Mouse (Mus musculus): ENCODE measurements around the gene Syt17.

The Syt17 gene

DNA sequence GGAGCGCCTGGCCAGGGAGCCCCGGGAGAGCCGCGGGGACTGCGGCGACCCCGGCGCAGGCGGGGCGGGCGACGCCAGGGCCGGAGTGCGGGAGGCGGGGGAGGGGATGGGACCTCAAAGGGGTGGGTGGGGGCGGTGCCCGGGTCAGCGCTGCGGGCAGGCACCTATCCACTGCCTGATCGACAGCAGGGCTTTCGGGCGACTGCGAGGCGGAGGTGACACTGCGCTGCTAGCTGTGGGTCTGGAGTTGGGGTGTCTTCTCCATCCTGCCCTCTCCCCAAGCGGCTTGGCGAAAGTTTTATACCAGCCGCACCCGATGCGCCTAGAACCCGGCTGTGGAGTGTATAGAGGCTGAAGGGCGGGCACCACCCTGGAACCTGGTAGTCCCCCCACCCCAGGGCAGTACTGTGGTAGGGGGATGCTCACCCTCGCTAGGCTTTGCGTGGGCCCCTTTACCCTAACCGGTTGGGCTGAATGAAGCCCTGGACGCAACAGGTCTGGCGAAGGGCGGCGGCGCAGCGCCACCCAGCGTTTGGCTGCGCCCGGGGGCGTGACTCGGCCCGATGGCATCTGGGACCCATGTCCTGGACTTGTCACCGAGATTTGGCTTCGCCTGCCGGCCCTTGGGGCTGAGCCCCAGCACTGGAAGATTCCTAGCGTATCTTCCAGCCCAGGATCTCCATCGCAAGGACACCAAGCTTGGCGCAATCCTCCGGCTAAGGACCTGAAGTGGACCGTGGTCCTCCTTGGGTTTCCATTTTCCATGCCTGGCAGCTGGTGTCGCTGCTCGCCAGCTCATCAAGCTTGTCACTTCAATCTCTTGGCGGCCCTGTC, at the start of gene Syt17:
TSS of gene Syt17 (minus strand) at position 89 of the 834 bp plus-strand sequence.
- peak in 1 of 2 experiments; percentile 53 for DNase-seq (ENCODE audit: low spot score in 2 of 2)

DNA sequence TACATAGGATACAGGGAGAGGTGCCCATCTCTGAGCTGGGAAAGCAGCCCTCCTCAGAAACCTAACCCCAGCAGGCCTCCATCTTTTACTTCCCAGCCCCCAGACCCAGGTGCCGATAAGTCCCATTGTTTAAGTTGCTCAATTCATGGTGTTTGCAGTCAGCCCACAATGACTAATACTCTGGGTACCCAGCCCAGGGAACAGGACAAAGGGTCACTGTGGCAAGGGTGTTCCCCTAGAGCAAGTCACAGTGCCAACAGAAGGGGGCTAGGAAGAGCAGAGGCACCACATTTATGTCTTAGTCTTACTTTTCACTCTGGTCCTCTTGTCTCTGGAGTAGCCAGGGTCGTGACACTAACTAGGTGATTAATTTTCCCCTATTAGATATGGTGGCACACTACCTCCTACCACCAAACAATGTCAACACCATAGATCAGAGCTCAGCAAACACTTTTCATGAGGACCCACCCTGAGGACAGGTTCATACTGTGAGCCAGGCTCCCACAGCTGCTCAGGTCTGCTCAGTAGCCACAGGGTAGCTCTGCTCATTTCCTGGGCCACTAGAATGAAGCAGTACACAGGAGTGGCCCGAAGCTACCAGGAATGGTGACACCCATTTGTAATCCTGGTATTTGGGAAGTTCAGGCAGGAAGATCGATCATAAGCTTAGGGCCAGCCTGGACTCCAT, 47.0 kb upstream of the Syt17 start:
- no peak for DNase-seq (ENCODE audit: low spot score in 2 of 2)

DNA sequence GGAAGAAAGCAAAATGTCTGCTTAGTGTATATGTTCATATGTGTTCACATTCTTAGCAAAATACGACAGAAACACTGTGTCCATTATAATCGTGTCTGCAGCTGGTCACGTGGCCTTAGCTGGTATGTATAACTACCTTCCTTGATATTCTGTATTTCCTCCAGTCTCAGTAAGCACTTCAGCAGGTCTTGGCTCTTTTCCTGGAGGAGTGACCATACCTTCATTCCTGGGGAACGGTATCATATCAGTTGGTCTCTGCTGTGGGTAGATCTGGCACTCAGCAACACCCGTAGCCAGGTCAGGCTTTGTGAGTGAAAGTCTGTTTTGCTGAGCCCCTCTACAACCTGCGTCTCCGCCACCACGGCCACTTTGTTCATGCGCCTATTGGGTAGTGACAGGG, 45.9 kb upstream of the Syt17 start:
- DNase-seq (ENCODE audit: low spot score in 2 of 2) = no peak

DNA sequence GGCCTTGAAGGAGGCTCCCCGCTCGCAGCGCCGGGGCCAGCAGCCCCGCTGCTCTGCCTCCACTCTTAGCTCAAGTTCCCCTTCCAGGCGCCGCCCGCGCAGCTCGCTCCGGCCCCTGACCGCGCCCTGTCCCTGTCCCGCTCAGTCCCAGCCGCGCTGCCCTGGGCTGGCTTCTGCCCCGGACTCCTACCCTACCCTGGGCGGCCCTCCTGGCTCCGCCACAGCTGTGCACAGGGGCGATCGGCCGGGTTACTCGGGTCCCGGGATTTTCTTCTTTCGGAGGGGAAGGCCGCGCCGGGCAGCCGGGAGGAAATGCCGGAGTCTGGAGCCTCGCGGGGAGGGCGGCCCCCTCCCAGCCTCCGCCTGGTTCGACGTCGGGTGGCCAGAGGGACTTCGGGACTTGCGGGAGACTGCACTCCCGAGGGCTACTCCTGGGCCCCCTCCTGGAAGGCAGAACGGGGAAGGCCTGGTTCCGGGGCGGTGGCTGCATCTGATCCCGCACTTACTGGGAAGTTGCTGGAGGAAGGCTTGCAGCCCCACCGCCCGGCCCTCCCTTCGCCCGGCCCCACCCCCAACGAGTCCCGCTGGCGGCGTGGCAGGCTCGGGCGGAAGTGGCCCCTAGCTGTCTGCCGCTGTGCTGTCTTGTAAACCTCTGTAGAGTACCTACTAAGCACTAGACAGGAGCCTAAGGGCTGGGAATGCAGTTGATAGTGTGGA, 43.6 kb upstream of the Syt17 start, which contains the start of gene Itpripl2:
TSS of gene Itpripl2 (minus strand) at position 545 of the 717 bp plus-strand sequence.
- DNase-seq (ENCODE audit: low spot score in 2 of 2) = peak in 1 of 2 experiments; percentile 16

DNA sequence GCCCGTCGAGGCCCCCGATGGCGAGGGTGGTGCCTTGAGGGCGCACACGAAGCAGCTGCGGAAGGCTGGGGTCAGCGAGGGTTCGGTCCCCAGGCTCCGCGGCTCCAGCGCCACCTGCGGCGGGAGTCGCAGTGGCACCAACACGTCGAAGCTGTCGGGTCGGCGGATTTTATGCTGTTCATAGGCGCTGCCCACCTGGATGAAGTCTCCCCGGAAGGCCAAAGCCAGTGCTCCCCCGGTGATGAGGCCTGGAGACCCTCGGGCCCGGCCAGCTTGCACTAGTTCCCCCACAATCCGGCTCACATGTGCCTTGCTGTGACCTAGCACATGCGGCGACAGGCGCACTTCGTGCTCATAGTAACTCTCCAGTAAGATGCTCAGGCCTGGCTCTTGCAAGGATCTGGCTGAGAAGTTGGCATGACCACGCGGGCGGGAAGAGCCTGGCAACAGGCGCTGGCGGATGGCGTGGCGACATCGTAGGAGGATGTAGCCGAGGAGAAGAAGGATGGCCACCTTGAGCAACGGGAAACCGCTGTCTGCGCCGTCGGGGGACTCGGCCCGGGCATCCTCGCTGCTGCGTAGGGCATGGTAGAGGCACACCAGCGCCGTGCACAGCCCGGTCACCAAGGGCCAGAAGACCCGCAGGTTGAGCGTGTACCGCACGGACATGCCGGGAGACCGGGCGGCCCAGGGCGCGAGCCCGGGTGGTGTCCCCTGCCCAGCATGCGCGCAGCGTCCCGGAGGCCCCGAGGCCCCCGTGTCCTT, 42.8 kb upstream of the Syt17 start:
- DNase-seq (ENCODE audit: low spot score in 2 of 2) = peak in 1 of 2 experiments; percentile 14

DNA sequence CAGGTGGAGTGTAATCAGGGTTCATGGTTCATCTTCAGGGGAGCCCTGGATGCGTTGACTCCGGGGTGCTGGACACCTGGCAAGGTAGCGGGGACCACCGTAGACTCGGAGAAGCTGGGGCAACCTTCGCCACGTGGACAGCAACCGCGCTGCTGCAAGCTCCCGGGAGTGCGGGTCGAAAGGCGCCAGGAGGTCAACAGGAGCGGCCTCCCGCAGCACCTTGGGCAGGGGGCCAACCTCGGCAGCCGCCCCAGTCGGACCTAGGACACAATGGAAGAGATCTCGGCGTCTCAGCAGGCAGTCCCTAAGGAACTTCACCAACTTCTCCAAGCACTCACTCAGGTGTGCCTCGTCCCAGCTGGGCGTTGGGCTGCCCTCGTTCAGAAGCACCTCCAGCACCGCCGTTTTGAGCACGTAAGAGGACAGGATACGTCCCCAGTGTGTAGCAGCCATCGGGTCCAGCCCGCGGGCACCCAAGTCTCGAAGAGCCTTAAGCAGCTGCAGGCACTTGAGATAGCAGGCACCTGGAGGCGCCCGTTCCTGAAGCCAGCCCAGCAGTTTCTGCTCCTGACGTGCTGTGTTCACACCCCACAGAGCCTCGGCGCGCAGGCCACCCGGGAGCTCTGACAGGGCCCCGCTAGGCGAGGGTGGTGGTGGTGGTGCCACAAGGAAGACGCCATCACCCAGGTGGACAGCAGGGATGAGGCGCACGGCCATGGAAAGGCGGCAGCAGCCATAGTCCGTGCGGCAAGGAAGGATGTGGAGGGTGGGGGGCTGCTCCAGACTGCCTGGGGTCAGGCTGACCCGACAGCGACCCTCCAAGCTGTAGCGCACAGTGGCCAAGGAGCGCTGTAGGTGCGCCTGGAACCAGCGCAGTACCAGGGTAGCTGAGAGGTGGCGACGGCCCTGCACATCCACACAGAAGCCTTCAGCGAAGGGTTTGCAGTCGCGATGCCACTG, 42.0 kb upstream of the Syt17 start:
- no peak for DNase-seq (ENCODE audit: low spot score in 2 of 2)

DNA sequence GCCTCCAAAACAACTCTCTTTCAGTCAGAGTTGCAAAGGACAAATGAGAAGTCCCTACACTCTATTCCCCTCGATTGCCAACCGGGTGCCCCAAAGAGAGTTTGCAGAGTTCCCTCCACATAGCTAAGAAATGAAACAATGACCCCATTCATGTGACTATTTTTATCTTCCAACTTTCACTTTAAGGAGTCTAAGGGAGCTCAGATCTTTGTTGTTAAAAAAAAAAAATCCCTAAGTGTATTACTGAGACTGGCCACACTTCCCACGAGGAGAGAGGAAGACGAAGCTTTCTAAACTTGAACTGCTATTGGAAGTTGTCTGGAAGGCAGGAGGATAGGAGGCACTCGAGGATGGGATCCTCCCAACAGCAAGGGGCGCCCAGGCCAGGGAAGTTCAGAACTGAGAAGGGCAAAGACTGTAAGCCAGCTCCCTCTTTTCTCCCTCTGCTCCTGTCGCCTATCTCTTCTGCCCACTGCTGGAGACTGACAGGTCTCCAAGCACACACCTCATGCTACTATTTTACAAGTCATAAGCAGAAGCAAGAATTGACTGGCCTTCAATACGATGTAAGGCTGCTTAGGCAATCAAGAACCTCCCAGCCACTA, 40.1 kb upstream of the Syt17 start:
- no peak for DNase-seq (ENCODE audit: low spot score in 2 of 2)

DNA sequence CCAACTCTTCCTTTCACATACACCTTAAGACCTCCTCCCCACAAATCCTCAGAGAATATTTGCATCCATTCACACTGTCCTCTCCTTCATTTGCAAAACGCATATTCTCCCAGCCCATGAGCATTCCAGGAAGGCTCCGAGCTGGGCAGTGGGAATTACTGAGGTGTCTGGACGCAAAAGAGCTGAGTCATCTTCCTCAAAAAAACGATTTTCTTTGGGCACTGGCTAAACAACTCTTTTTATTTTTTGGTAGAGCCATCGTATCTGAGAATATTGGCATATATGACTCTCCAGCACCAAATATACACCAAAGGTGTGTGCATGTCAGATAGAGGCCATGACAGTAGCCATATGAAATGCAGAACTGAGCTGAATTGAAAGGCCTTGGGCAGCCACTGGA, 38.9 kb upstream of the Syt17 start:
- DNase-seq (ENCODE audit: low spot score in 2 of 2) = no peak

DNA sequence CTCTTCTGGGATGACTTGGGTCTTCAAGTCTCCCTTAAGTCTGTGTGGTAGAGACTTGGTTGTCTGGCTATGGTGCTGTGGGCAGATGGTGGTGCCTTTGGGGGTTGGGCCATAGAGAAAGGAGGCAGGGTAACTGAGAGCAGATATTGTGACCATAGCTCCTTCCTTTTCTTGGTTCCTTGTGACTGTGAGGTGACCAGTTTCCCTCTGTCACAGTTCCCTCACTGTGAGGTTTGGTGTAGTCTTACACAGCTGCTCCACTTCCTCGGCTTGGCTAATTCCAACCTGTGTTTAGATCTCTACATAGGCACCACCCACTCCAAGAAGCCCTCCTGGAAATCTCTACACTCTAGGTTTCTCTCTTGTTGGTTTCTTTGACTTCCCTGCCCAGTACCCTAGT, 36.0 kb upstream of the Syt17 start:
- no peak for DNase-seq (ENCODE audit: low spot score in 2 of 2)

DNA sequence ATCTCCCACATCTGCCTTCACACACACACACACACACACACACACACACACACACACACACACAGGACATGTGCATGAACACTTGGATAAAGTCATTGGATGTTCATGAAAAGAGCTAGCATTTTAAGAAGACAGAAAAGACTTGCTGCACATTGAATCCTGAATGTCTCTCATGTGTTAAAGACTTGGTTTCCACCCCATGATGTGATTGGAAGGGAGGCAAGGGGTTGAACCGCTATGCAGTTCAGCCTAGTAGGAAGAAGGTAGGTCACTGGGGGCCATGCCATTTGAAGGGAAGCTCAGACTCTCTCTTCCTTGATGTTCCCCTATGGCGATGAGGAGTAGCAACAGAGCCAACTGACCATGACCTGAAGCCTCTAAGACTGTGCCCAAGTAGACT, 34.0 kb upstream of the Syt17 start:
- no peak for DNase-seq (ENCODE audit: low spot score in 2 of 2)

DNA sequence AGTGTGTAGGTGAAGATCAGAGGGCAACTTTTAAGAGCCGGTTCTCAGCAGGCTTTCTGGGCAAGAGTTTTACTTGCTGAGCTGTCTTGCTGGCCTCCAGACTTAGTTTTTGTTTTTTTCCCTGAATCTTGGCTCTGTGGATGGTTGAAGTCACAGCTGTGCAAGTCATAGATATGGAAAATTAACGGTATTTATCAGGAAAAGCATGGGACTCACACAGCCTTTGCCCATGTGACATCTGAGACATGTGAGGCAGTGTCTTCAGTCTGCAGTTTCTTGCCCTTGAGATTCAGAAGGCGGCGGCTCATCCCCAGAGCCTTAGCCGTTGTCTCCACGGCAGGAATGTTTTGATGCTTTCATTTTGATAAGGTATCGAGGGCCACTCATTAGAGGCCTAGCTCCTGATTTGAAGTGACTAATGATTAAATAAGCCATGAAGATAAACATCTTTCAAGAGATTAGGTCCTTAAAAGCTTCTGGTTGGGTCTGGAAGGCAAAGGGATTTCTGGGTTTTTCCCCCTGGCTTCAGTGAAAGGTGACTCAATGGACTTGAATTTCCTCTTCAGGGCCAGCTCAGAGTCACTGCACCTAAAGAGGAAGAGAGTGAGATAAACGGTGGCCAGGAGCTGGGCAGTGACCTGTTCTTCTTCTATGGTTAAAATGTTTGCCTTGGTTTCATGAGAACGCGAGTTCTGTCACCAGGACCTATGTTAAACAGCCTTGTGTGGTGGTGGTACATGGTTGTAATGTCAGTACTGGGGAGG, 33.2 kb upstream of the Syt17 start:
- DNase-seq (ENCODE audit: low spot score in 2 of 2) = no peak

DNA sequence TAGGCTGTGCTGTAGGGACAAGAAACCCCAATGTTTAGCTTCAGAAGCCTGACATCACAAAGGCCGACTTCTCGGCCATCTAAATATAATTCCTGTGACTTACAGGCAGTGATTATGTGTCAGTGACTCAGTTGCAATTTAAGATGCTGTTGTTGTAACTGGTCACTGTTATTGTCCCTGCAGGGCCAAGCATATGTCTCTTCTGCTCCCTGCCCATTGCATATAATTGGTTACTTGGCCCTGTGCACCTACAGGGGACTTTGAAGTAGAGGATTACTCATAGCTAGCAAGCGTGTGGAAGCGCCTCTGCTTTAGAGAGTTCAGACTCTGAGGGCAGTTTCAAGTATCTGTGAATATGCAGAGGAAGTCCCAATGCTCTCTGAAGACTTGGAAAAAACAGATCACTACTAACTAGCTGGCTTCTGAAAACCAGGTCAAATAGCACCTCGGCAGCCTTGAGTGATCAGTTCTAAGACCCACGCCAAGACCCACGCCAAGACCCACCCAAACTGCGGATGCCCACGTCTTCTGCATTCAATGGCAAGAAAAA, 32.2 kb upstream of the Syt17 start:
- no peak for DNase-seq (ENCODE audit: low spot score in 2 of 2)

DNA sequence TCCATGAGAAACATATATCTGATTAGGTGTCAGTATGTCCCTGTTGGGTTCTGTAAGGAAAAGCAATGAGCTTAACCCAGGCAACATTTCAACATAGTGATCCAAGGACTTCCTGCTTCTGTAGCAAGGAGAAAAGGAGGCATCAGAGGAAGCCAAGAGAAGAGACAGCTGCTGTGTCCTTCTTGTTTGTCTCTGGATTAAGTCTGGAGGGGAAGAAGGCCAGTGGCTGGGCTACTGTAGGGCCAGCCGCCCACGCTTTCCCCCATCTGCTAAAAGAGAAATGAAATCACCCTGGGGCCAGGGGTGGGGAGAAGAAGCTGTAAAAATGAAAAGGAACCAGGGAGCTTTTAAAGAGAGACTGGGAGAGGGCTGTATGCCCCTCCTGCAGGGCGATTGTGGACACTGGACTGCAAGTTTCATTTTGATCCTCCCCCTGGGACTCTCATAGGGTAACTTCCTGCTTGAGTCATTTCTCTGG, 30.9 kb upstream of the Syt17 start:
- peak in 1 of 2 experiments; percentile 24 for DNase-seq (ENCODE audit: low spot score in 2 of 2)

DNA sequence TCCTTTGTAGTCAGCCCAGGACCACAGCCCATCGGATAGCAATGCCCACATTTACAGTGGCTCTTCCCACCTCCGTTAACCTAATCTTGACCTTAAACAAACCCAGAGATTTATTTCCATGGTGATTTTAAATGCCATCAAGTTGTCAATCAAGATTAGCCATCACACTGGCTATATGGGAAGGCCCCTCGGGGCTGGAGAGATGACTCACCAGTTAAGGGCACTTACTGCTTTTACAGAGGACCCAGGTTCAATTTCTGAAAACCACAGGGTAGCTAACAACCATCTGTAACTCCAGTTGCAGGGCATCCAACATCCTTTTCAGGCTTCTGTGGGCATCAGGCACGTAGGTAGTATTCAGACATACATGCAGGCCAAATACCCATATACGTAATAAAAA, 28.4 kb upstream of the Syt17 start:
- DNase-seq (ENCODE audit: low spot score in 2 of 2) = no peak

DNA sequence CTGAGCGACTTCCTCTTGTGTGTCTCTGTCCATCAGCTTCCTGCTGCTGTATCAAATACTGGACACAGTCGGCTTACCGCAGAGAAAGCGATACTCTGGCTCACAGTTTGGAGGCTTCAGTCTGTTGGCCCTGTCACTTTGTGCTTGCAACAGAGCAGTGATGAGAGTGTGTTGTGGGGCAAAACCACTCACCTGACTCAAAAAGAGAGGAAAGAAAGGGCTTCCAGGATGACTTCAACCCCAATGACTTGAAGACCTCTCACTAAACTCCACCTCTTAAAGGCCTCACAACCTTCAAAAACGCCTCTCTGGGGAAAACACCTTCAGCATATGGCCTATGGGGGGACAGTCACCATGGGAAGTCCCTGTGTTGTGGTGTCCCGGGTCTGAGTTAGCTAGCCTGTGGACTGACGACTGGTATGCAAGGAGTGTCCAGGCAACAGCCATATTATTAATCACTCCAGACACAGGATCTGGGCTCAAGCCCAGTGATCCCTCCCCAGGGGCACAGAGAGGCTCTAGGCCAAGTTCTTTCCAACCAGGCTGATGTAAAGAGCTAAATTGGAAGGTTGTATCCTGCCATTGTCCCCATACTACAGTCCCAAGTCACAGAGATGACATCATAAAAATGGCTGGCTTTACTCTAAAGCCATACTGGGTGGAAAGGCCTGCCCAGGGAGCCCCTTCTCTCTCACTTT, 27.1 kb upstream of the Syt17 start:
- no peak for DNase-seq (ENCODE audit: low spot score in 2 of 2)

DNA sequence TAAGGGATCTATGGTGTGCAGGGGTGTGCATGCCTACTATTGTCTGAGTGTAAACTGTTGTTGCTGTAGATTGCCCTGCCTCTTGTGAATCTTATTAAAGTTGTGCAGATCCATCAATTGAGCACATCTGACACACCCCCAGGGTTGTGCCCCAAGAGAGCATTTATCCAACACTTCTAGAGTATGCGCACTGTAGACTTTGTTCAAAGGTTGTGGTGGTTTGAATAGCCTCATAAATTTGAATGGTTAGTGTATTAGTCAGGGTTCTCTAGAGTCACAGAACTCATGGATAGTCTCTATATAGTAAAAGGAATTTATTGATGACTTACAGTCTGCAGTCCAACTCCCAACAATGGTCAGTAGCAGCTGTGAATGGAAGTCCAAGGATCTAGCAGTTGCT, 24.9 kb upstream of the Syt17 start:
- DNase-seq (ENCODE audit: low spot score in 2 of 2) = no peak

DNA sequence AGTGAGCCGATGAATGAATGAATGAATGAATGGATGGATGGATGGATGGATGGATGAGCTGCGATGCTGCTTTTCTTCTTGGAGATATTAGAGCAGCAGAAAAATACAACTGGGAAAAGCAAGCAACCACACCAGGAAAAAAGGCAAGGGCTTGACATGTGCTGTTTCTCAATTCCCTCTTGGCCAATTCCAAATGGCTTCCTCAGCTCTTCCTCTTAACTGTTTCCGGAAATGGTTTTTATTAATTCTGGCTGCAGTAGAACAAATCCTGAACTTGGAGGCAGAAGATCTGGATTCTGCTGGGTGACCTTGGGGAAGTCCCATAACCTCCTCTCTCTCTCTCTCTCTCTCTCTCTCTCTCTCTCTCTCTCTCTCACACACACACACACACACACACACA, 20.0 kb upstream of the Syt17 start:
- DNase-seq (ENCODE audit: low spot score in 2 of 2) = no peak

DNA sequence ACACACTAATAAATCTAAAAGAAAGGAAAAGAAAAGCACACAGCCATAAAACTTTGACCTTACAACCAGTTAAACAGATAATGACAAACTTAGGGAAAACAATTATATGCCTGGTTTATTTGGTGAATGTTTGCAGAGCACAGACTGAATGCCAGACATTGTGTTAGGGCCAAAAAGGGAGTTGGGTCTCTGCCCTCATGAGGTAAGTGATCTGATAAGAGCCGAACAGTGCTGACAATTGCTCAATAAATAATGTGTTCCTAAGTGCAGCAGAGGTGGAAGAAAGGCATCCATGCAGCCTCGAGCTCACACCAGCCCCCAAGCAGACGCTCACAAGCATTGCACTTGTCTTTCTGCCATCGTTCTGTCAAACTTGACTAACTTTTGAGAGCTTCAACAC, 16.4 kb upstream of the Syt17 start:
- DNase-seq (ENCODE audit: low spot score in 2 of 2) = no peak

All from left cerebral cortex, adult 9 months (tissue).